Mouse (Mus musculus): ENCODE measurements around the gene Ifitm6.

- no peak for TF ChIP-seq POLR2A (IDR thresholded peaks at IDR 0.05; ENCODE audit: low read depth, low read length)
- TF ChIP-seq CTCF (IDR thresholded peaks at IDR 0.05; ENCODE audit: borderline replicate concordance, insufficient read depth, low read length), result no peak
These were observed 19.9 kb downstream of the Ifitm6 start for GRCm38 (mm10) chr7:140997817-140998216.
